Mouse (Mus musculus): ENCODE results near the gene Stau1.

- TF ChIP-seq CTCF (IDR thresholded peaks at IDR 0.05; ENCODE audit: low read depth), result no peak
- no peak for TF ChIP-seq EP300 (IDR thresholded peaks at IDR 0.05; ENCODE audit: low read depth)
These were observed 96.4 kb downstream of the Stau1 start for GRCm38 (mm10) chr2:166899746-166900145.

Measured in liver, postnatal 0 days (tissue).